Mouse (Mus musculus) lung, embryonic 16.5 days (tissue): Measurements from ENCODE around the gene Npepl1. TPM values are rescaled to one million over a fixed set of nuclear protein-coding genes. Genes with fewer than 3 reads are reported as not detected.
A peak's percentile ranks its signal among the peaks of the same experiment; 100 is the strongest.

ENCODE experiments used
- ATAC-seq: fragments of 200-750 bp; cut with Nextera tagmentation; 2 replicates; pipeline ENCODE4 v1.8.0; 2017; ENCODE audit warnings: low read depth, mild to moderate bottlenecking, moderate library complexity
- H3K27ac ChIP-seq: fragments of 300-500 bp; sonication (generic); 2 replicates; pipeline ENCODE4 v1.5.1; 2014; ENCODE audit warnings: mild to moderate bottlenecking, control low read depth, low read length
- H3K27me3 ChIP-seq: fragments of 300-500 bp; sonication (generic); 2 replicates; pipeline ENCODE4 v1.6.1; 2014; ENCODE audit warnings: low read depth, low read length, mixed read lengths; ENCODE audit not compliant: control insufficient read depth, insufficient read depth
- H3K36me3 ChIP-seq: fragments of 300-500 bp; sonication (generic); 2 replicates; pipeline ENCODE4 v1.6.1; 2014; ENCODE audit warnings: low read length; ENCODE audit not compliant: control insufficient read depth, insufficient read depth
- H3K4me1 ChIP-seq: fragments of 300-500 bp; sonication (generic); replicated peaks from 2 replicates; pipeline ENCODE4 v1.6.1; 2014; ENCODE audit warnings: low read length, mixed read lengths; ENCODE audit not compliant: control insufficient read depth, insufficient read depth
- H3K4me2 ChIP-seq: fragments of 300-500 bp; sonication (generic); 2 replicates; pipeline ENCODE4 v1.6.1; 2014; ENCODE audit warnings: low read depth, low read length, control low read depth
- H3K4me3 ChIP-seq: fragments of 300-500 bp; sonication (generic); 2 replicates; pipeline ENCODE4 v1.5.1; 2014; ENCODE audit warnings: mild to moderate bottlenecking, low read length, control low read depth
- H3K9ac ChIP-seq: fragments of 300-500 bp; sonication (generic); 2 replicates; pipeline ENCODE4 v1.6.1; 2014; ENCODE audit warnings: low read length, control low read depth
- H3K9me3 ChIP-seq: fragments of 300-500 bp; sonication (generic); 2 replicates; pipeline ENCODE4 v1.6.1; 2016; ENCODE audit warnings: low read length; ENCODE audit not compliant: control insufficient read depth
- WGBS: fragments of 180-500 bp; shearing (Covaris S2); extraction: QIAGEN DNeasy Blood & Tissue Kit; methylation state at CpG from one replicate; pipeline ENCODE4 v1.1.7; 2014; 5-methylcytosine and 5-hydroxymethylcytosine counted together
- polyA plus RNA-seq: library from polyadenylated mRNA; unstranded; fragments of >200 nt; fragmentation: Nextera tagmentation; extraction: Ambion mirVana; gene quantifications from 2 replicates; pipeline ENCODE4 v1.2.1, GENCODE M21; 2015

Npepl1 gene
- polyA plus RNA-seq, 1 experiment from 2014 or later: 61.7 TPM

DNA sequence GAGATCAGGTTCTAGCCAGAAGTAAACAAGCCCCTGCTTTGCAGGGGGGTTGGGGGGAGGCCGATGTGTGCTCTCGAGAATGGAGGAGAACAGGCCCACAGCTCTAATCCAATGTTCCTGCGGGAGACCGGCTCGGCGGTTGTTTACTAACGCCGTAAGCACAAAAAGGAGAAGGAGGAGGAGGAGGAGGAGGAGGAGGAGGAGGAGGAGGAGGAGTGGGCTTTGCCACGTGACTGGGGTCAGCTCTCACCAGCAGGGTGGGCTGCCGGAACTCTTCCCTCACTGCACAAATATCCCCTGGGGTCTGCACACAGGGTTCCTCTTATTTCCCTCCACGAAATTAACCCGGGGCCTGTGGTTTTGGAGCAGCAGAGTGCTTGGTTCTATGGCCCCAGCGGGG lies 35.5 kb upstream of the Npepl1 start:
- Histone ChIP-seq H3K4me1 (peaks cover 28% of the 10 kb centered on the region), H3K27ac (peak overlapping the region; percentile 98), H3K9ac (peak overlapping the region; percentile 73), H3K36me3 (no peaks in the 10 kb centered on the region), H3K27me3 (no peaks in the 10 kb centered on the region), H3K4me3 (peak overlapping the region; percentile 88), H3K4me2 (peak overlapping the region; percentile 93), H3K9me3 (no peaks in the 10 kb centered on the region)
- ATAC-seq: no peak
- 3% methylated on average over 11 of the region's 13 CpGs for WGBS

DNA sequence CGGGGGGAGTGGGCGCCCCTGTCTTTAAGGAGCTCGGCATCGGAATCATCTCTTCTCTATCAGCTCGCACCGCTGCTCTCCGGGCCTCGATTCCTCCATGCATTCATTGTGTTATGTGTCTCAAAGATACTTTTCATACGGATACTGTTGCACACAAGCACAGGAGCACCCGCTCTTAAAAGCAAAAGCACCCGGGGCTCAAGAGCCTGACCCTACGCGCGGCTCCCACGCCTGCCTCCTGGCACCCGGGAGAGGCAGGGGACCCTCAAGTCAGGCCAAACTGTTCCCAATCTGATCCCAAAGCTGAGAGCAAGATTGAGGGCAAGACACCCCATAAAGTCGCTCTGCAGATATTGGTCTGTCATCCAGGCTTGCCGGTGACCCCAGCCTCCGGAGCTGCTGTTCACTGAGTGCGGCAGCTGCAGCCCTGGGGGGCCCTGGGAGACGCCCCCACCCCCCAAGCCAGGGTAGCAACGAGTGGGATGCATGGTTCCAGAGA lies 35.0 kb upstream of the Npepl1 start:
- Histone ChIP-seq H3K36me3 (no peaks in the 10 kb centered on the region), H3K4me2 (peak overlapping the region; percentile 93), H3K27ac (peak overlapping the region; percentile 98), H3K27me3 (no peaks in the 10 kb centered on the region), H3K4me3 (peak overlapping the region; percentile 88), H3K9me3 (no peaks in the 10 kb centered on the region), H3K9ac (peak overlapping the region; percentile 73), H3K4me1 (peaks cover 28% of the 10 kb centered on the region)
- 2% methylated on average over 22 of the region's 22 CpGs for WGBS
- ATAC-seq: no peak

DNA sequence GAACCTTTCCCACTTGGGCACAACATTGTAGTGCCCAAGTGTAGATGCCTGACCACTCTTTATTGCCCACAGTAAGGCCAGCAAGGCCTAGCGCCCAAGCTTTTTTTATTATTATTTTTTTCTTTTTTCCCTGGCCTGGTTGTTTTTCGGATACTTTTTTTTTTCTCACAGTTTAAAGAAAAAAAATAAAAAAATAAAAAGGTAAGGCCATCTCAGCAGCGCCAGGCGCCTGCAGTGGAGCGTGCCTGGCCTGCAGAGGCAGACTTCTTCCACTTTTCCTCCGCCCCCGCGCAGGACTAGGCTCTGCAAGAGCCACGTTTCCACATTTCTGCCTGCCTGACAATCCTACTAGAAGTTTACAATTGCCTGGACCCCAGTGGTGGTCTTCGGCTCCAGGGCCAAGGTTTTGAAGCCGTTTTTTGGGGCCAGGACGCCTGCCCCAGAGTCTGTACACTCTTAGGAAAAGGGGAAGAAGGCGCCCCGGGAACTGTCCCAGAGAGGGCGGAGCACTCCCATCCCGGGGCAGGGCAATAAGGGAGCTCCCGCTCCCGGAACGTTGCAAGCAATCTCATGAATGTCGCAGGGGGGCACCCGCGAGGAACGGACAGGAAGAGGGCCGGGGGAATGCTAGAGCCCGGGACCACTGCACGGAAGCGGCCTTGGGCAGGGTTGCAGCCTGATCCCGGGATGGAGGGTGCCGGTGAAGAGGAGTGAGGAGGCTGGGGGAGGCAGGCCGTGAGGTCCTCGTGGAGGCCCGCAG lies 34.3 kb upstream of the Npepl1 start, which contains the start of gene Stx16:
TSS of gene Stx16 (plus strand) at position 636 of the 760 bp plus-strand sequence.
- Histone ChIP-seq H3K27me3 (no peaks in the 10 kb centered on the region), H3K27ac (peak within 1 kb of the TSS; percentile 98), H3K9me3 (no peaks in the 10 kb centered on the region), H3K4me3 (peak within 1 kb of the TSS; percentile 88), H3K4me2 (peak within 1 kb of the TSS; percentile 93), H3K36me3 (no peaks in the 10 kb centered on the region), H3K9ac (peak within 1 kb of the TSS; percentile 95), H3K4me1 (peaks cover 31% of the 10 kb centered on the region)
- ATAC-seq: peak; percentile 96
- WGBS: 1% methylated on average over 32 of the region's 32 CpGs

DNA sequence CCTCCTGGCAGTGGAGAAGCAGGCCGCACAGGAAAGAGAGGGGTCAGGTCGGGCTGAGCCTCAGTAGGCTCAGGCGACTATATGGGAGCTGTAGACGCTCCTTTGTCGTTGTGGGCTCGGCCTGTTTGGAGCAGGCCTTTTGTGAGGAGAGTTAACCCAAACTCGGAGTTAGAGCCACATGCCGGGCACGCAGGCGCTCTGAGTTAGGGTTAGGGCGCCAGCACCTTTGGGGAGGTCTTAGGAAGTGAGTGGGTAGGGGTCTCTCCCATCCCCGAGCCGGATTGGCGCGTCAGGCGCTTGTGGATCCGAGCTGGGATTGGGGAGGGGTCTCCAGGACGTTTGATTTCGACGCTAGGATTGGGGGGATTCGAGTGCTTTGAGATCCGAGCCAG lies 33.7 kb upstream of the Npepl1 start:
- ATAC-seq: no peak
- H3K9me3 ChIP-seq: no peaks in the 10 kb centered on the region
- WGBS: under 1% methylated on average over 22 of the region's 22 CpGs

DNA sequence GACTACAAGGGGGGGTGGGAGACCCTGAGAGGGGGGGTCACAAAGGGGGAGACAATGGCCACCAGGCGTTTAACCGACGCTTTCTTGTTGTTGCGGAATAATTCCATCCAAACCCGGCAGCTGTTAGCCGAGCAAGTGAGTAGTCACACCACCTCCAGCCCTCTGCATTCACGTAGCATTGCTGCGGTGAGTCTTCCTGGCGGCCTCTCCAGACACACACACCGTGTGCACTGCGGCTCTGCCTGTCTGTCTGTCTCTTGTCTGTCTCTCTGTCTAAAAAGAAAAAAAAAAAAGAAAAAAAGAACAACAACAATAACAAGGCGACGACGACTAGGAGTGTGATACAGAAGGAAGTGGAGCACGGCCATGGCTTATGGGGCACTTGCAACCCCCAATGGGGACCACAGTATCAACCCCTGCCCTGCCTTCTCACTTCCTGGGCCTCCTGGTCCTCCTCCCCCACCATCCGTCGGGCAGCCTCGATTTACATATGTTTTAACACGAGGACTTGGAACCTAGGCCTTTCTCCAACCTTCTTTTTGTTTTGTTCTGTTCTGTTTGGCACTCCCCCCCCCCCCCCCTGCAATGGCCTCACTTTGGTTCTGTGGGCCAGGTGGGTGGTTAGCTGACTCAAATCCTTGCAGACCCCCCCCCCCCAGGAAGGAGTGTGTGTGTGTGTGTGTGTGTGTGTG lies 33.0 kb upstream of the Npepl1 start:
- ATAC-seq: no peak
- peak overlapping the region; percentile 93 for H3K4me2 ChIP-seq
- peaks cover 36% of the 10 kb centered on the region for H3K4me1 ChIP-seq
- H3K27me3 ChIP-seq: no peaks in the 10 kb centered on the region
- peak overlapping the region; percentile 88 for H3K4me3 ChIP-seq
- peak overlapping the region; percentile 98 for H3K27ac ChIP-seq
- peak overlapping the region; percentile 95 for H3K9ac ChIP-seq
- H3K9me3 ChIP-seq: no peaks in the 10 kb centered on the region
- 1% methylated on average over 19 of the region's 19 CpGs for WGBS
- H3K36me3 ChIP-seq: no peaks in the 10 kb centered on the region

More for the DNA sequence above, 33.7 kb upstream of the Npepl1 start:
- H3K4me1 ChIP-seq: peaks cover 32% of the 10 kb centered on the region
- H3K4me2 ChIP-seq: peak overlapping the region; percentile 93
- peak overlapping the region; percentile 95 for H3K9ac ChIP-seq
- H3K27ac ChIP-seq: peak overlapping the region; percentile 98
- H3K4me3 ChIP-seq: peak overlapping the region; percentile 88
- H3K27me3 ChIP-seq: no peaks in the 10 kb centered on the region
- H3K36me3 ChIP-seq: no peaks in the 10 kb centered on the region

DNA sequence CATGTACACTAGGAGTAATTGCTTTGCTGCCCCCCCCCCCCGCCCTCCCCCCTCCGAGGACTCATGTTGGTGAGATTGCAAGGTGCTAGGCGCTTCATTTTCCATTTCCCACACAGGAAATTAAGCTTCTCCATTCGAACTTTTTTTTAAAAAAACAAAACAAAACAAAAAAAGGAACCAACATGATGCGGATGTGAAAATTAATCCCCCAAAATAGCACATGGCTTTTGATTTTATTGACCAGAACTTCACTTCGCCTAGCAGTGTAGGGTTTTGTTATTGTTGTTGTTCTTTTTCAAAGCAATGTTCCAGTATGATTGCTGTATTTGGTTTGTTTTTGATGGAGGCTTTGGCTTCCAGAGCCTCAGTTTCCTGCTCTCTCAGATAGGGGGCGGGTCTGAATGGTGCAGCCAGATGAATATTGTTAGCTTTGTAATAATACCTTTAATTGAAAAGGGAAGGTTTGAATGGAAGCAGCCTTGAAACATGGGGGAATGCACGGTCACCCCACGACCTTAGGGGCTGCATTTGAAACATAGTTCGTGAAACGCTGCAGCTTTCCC lies 32.3 kb upstream of the Npepl1 start:
- Histone ChIP-seq H3K27ac (peak overlapping the region; percentile 39; the same call in 1 of the 2 replicates), H3K4me1 (peaks cover 43% of the 10 kb centered on the region), H3K36me3 (no peaks in the 10 kb centered on the region), H3K4me3 (peak overlapping the region; percentile 88), H3K9me3 (no peaks in the 10 kb centered on the region), H3K4me2 (peak overlapping the region; percentile 93), H3K27me3 (no peaks in the 10 kb centered on the region), H3K9ac (peak overlapping the region; percentile 95)
- WGBS: 13% methylated on average over 10 of the region's 11 CpGs
- ATAC-seq: no peak

DNA sequence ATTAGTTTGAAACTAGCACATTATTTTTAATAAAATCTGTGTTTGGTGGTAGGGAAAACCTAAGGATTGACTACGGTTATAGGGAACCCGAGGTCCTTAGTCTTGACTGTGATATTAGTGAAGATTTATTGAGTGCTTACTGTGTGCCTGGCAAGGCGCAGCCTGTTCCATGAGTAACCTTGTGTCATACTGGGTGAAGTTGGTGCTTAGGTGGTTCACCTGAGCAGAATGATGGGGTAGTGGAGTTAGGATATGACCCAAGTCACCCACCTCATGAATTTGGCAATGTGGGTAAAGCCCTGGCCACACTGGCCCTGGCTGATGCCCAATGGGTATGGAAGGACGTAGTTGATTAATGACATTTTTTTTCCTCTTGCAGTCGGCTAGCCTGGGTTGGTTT lies 28.3 kb upstream of the Npepl1 start:
- H3K4me2 ChIP-seq: 0 out of 2 replicates have a peak overlapping the region, but pooled peaks have one; percentile 8
- ATAC-seq: no peak
- no peaks in the 10 kb centered on the region for H3K9me3 ChIP-seq
- peaks cover 34% of the 10 kb centered on the region for H3K4me1 ChIP-seq
- no peaks in the 10 kb centered on the region for H3K27me3 ChIP-seq
- no peaks in the 10 kb centered on the region for H3K36me3 ChIP-seq
- no peak overlapping the region for H3K4me3 ChIP-seq
- whole genome bisulfite sequencing: 62% methylated on average over 5 of the region's 5 CpGs
- H3K9ac ChIP-seq: no peak overlapping the region
- 0 out of 2 replicates have a peak overlapping the region, but pooled peaks have one; percentile 59 for H3K27ac ChIP-seq

DNA sequence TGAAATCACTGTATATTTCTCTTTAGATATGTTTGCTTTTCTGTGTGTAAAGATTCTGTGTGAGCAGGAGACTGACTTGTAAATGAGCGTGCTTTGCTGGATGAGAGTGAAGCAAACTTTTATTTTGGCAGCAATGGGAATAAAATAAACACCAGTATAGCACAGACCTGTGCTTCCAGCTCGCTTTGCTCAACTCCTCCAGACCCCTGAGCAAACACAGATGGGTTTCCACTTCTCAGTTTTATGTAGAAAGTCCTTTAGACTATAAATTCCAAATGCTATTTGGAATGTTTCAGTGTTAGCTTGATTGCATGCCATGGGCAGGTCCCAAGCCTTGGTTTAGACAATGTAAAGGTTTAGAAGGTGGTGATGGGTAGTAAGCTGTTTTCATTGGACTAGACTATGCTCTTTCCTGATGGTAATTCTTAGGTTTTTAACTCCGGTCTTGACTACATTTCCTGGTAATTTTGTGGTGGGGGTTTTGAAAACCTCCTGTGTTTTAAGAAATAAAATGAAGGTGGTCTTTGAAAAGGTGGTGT lies 27.7 kb upstream of the Npepl1 start:
- Histone ChIP-seq H3K36me3 (no peaks in the 10 kb centered on the region), H3K4me2 (no peak overlapping the region)

DNA sequence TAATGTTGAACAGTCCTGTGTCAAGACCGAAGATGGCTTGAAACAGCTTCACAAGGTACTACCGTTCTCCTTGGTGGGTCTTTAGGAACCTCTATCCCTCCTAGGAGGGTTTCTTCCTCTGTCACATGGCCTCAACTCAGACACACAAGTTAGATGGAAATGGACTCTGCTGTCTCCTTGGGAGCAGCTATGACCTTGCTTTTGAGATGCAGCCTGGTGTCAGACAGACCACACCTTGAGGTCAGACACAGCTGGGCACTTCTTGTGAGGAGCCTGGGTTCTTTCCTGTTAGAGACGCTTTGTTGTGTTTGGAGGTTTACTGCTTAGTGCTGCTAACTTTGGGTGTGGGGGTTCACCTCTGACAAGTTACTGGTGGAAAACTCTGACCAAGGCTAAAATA lies 15.1 kb upstream of the Npepl1 start:
- no peaks in the 10 kb centered on the region for H3K27me3 ChIP-seq
- no peaks in the 10 kb centered on the region for H3K9me3 ChIP-seq
- H3K4me2 ChIP-seq: no peak overlapping the region
- no peak overlapping the region for H3K27ac ChIP-seq
- no peak overlapping the region for H3K4me3 ChIP-seq
- peaks cover 22% of the 10 kb centered on the region for H3K36me3 ChIP-seq
- no peak overlapping the region for H3K9ac ChIP-seq
- no peaks in the 10 kb centered on the region for H3K4me1 ChIP-seq
- no peak for ATAC-seq
- WGBS: 95% methylated on average over 3 of the region's 3 CpGs

More for the DNA sequence above, 27.7 kb upstream of the Npepl1 start:
- H3K9ac ChIP-seq: no peak overlapping the region
- H3K4me3 ChIP-seq: no peak overlapping the region
- peaks cover 29% of the 10 kb centered on the region for H3K4me1 ChIP-seq
- peak; percentile 53 for ATAC-seq
- WGBS: 46% methylated on average over 3 of the region's 3 CpGs
- no peaks in the 10 kb centered on the region for H3K27me3 ChIP-seq
- H3K27ac ChIP-seq: peak overlapping the region; percentile 65
- H3K9me3 ChIP-seq: no peaks in the 10 kb centered on the region
